Mouse (Mus musculus): ENCODE results near the gene Fanci.

- TF ChIP-seq ZC3H11A (IDR thresholded peaks at IDR 0.05; ENCODE audit: borderline replicate concordance, low read depth, low read length) (no peak), CHD2 (IDR thresholded peaks at IDR 0.05; ENCODE audit: low read depth, low read length) (no peak), ZNF384 (IDR thresholded peaks at IDR 0.05; ENCODE audit: low read depth, low read length) (no peak), MAFK (IDR thresholded peaks at IDR 0.05; ENCODE audit: insufficient read depth, low read depth, low read length) (no peak), HCFC1 (IDR thresholded peaks at IDR 0.05; ENCODE audit: borderline replicate concordance, insufficient read depth, low read length) (no peak)
These were observed 22.3 kb upstream of the Fanci start for GRCm38 (mm10) chr7:79369416-79369815.

All from ES-E14 (cell line).